Comparison of ENCODE assay signal across 21 mouse cellular contexts in genomic region chr1:119217387-119217786, GRCm38 (mm10).
DNase-seq lines count a peak whose midpoint lies in the region; ATAC-seq and TF ChIP-seq lines count a peak whose summit lies in the region.
"Had no signal": no experiment of that assay in that cellular context is flagged by ENCODE, and none has a peak within 500 bp of the region (broad histone marks: within the 10 kb centered on the region; RNA-seq: fewer than 3 reads in every experiment).

No protein-coding gene starts in this region.

- H3K36me3 ChIP-seq in lung, postnatal 0 days (ENCODE audit: insufficient read depth, low read length) = no peaks in the 10 kb centered on the region
- H3K36me3 ChIP-seq in liver, embryonic 12.5 days = no peaks in the 10 kb centered on the region
- no peaks in the 10 kb centered on the region for H3K36me3 ChIP-seq in stomach, postnatal 0 days (ENCODE audit: control insufficient read depth, insufficient read depth, low read length)
- no peaks in the 10 kb centered on the region for H3K36me3 ChIP-seq in kidney, embryonic 16.5 days (ENCODE audit: insufficient read depth, low read length)
- H3K36me3 ChIP-seq: embryonic facial prominence, embryonic 15.5 days; forebrain, embryonic 12.5 days; heart, embryonic 13.5 days; hindbrain, embryonic 10.5 days had no signal

- no peak overlapping the region for H3K27ac ChIP-seq in lung, postnatal 0 days (ENCODE audit: low read length)
- H3K27ac ChIP-seq in liver, embryonic 12.5 days = no peak overlapping the region
- no peak overlapping the region for H3K27ac ChIP-seq in stomach, postnatal 0 days (replicated peaks)
- H3K27ac ChIP-seq in kidney, embryonic 16.5 days (ENCODE audit: low read length) = no peak overlapping the region
- H3K27ac ChIP-seq: embryonic facial prominence, embryonic 15.5 days; forebrain, embryonic 12.5 days; heart, embryonic 13.5 days; hindbrain, embryonic 10.5 days had no signal

- H3K9me3 ChIP-seq in lung, postnatal 0 days (ENCODE audit: low read length) = no peaks in the 10 kb centered on the region
- H3K9me3 ChIP-seq in liver, embryonic 12.5 days (replicated peaks) = no peaks in the 10 kb centered on the region
- H3K9me3 ChIP-seq in stomach, postnatal 0 days (ENCODE audit: control insufficient read depth, low read length) = no peaks in the 10 kb centered on the region
- H3K9me3 ChIP-seq in kidney, embryonic 16.5 days (ENCODE audit: low read length) = no peaks in the 10 kb centered on the region
- H3K9me3 ChIP-seq: embryonic facial prominence, embryonic 15.5 days; forebrain, embryonic 12.5 days; heart, embryonic 13.5 days; hindbrain, embryonic 10.5 days had no signal

- H3K27me3 ChIP-seq in lung, postnatal 0 days (replicated peaks; ENCODE audit: insufficient read depth, low read length) = no peaks in the 10 kb centered on the region
- H3K27me3 ChIP-seq in liver, embryonic 12.5 days (replicated peaks) = no peaks in the 10 kb centered on the region
- H3K27me3 ChIP-seq in stomach, postnatal 0 days (ENCODE audit: control insufficient read depth, insufficient read depth, low read length) = no peaks in the 10 kb centered on the region
- H3K27me3 ChIP-seq in kidney, embryonic 16.5 days (ENCODE audit: insufficient read depth, low read length) = no peaks in the 10 kb centered on the region
- H3K27me3 ChIP-seq: CH12.LX; embryonic facial prominence, embryonic 15.5 days; forebrain, embryonic 12.5 days; heart, embryonic 13.5 days had no signal

- TF ChIP-seq EP300 in lung, postnatal 0 days (IDR thresholded peaks at IDR 0.05) = no peak
- TF ChIP-seq EP300 in stomach, postnatal 0 days (optimal IDR thresholded peaks at IDR 0.05) = no peak

- peak; percentile 21 for DNase-seq in lung, postnatal 0 days (ENCODE audit: low spot score)
- DNase-seq in lung, adult 18-20 months = no peak
- peak; percentile 45 for DNase-seq in fat pad, adult 2 months (ENCODE audit: extremely low read depth, low read depth, low spot score)
- DNase-seq in stomach, postnatal 0 days (ENCODE audit: low spot score) = no peak
- DNase-seq in urinary bladder, postnatal 25 days (ENCODE audit: low spot score) = no peak
- DNase-seq in right cerebral cortex, adult 2 months (ENCODE audit: low spot score in 2 of 2) = no peak
- DNase-seq: cerebellum, postnatal 25 days; kidney, postnatal 25 days; layer of hippocampus, adult 9-11 months; lung, postnatal 14 days; thymus, postnatal 14 days had no signal

- WGBS in lung, postnatal 0 days = 25% methylated on average over 4 of the region's 4 CpGs
- WGBS in liver, embryonic 12.5 days (ENCODE audit: insufficient replicate concordance) = 35% methylated on average over 4 of the region's 4 CpGs
- WGBS in stomach, postnatal 0 days = 26% methylated on average over 4 of the region's 4 CpGs
- WGBS in kidney, embryonic 16.5 days = 39% methylated on average over 4 of the region's 4 CpGs

- no peak for ATAC-seq in lung, postnatal 0 days
- ATAC-seq in liver, embryonic 12.5 days = peak; percentile 64
- ATAC-seq in stomach, postnatal 0 days (ENCODE audit: low FRiP score, low TSS enrichment) = peak; percentile 73; the same call in 1 of the 2 replicates
- ATAC-seq in kidney, embryonic 16.5 days (ENCODE audit: low FRiP score, low TSS enrichment) = no peak
- ATAC-seq: activated CD4-positive, CD25-positive, alpha-beta regulatory T cell, adult 4 months; inflammation-experienced regulatory T-cells, adult 6 months had no signal

- no peak overlapping the region for H3K4me2 ChIP-seq in lung, postnatal 0 days (replicated peaks; ENCODE audit: low read depth, low read length)
- H3K4me2 ChIP-seq in liver, embryonic 12.5 days = no peak overlapping the region
- H3K4me2 ChIP-seq in stomach, postnatal 0 days (replicated peaks; ENCODE audit: low read depth) = no peak overlapping the region
- no peak overlapping the region for H3K4me2 ChIP-seq in kidney, embryonic 16.5 days (replicated peaks; ENCODE audit: low read depth, low read length)
- H3K4me2 ChIP-seq: embryonic facial prominence, embryonic 15.5 days; forebrain, embryonic 12.5 days; heart, embryonic 13.5 days; midbrain, embryonic 11.5 days had no signal

- no peak overlapping the region for H3K9ac ChIP-seq in lung, postnatal 0 days (replicated peaks; ENCODE audit: low read depth)
- H3K9ac ChIP-seq in liver, embryonic 12.5 days = no peak overlapping the region
- H3K9ac ChIP-seq in stomach, postnatal 0 days (ENCODE audit: low read length) = no peak overlapping the region
- H3K9ac ChIP-seq in kidney, embryonic 16.5 days (replicated peaks; ENCODE audit: low read length) = no peak overlapping the region
- H3K9ac ChIP-seq: embryonic facial prominence, embryonic 15.5 days; forebrain, embryonic 12.5 days; heart, embryonic 13.5 days had no signal

- no peak overlapping the region for H3K4me3 ChIP-seq in lung, postnatal 0 days (ENCODE audit: low read depth, low read length)
- H3K4me3 ChIP-seq in liver, embryonic 12.5 days = no peak overlapping the region
- no peak overlapping the region for H3K4me3 ChIP-seq in stomach, postnatal 0 days (ENCODE audit: low read depth, low read length)
- H3K4me3 ChIP-seq in kidney, embryonic 16.5 days (ENCODE audit: low read length) = no peak overlapping the region
- H3K4me3 ChIP-seq: embryonic facial prominence, embryonic 15.5 days; forebrain, embryonic 12.5 days; heart, embryonic 13.5 days; hindbrain, embryonic 10.5 days had no signal

- no peaks in the 10 kb centered on the region for H3K4me1 ChIP-seq in lung, postnatal 0 days (ENCODE audit: insufficient read depth, low read depth, low read length)
- peaks cover 4% of the 10 kb centered on the region; the same call in 1 of the 2 replicates for H3K4me1 ChIP-seq in liver, embryonic 12.5 days
- no peaks in the 10 kb centered on the region for H3K4me1 ChIP-seq in stomach, postnatal 0 days (replicated peaks; ENCODE audit: control insufficient read depth, insufficient read depth)
- H3K4me1 ChIP-seq in kidney, embryonic 16.5 days (ENCODE audit: insufficient read depth, low read length) = no peaks in the 10 kb centered on the region
- H3K4me1 ChIP-seq: forebrain, embryonic 12.5 days had no signal

- no peak for TF ChIP-seq CTCF in lung, postnatal 0 days (IDR thresholded peaks at IDR 0.05)
- TF ChIP-seq CTCF in stomach, postnatal 0 days (IDR thresholded peaks at IDR 0.05; ENCODE audit: low read depth) = no peak

Comparison
In these comparisons a context has a peak if more than half of its experiments do, and no peak if none do; other contexts are left out.
1. DNase-seq: peak in lung, postnatal 0 days (single experiment) and fat pad, adult 2 months (single experiment); none in lung, adult 18-20 months (0 of 2), stomach, postnatal 0 days (single experiment), urinary bladder, postnatal 25 days (single experiment) and right cerebral cortex, adult 2 months (0 of 2).
2. ATAC-seq: peak in liver, embryonic 12.5 days (single experiment) and stomach, postnatal 0 days (single experiment); none in lung, postnatal 0 days (single experiment) and kidney, embryonic 16.5 days (single experiment).